Mouse (Mus musculus): ENCODE data around the gene Pard6b. TPM values are rescaled to one million over a fixed set of nuclear protein-coding genes. Genes with fewer than 3 reads are reported as not detected.

The Pard6b gene
- polyA plus RNA-seq, 1 experiment from 2014 or later = 7.5 TPM

- Histone ChIP-seq H3K4me2 (no peak overlapping the region), H3K9me3 (no peaks in the 10 kb centered on the region), H3K36me3 (replicated peaks) (no peaks in the 10 kb centered on the region), H3K4me3 (no peak overlapping the region), H3K4me1 (peaks cover 17% of the 10 kb centered on the region), H3K27ac (no peak overlapping the region), H3K27me3 (replicated peaks) (peaks cover 4% of the 10 kb centered on the region; the same call in 1 of the 2 replicates), H3K9ac (no peak overlapping the region)
- 77% methylated on average over 12 of the region's 12 CpGs for WGBS
- ATAC-seq (replicated peaks) = no peak
These were observed 38.3 kb downstream of the Pard6b start for GRCm38 (mm10) chr2:168119123-168119522.

- Histone ChIP-seq H3K9me3 (no peaks in the 10 kb centered on the region), H3K36me3 (replicated peaks) (no peaks in the 10 kb centered on the region), H3K4me2 (no peak overlapping the region), H3K4me1 (peaks cover 10% of the 10 kb centered on the region), H3K27me3 (replicated peaks) (peaks cover 4% of the 10 kb centered on the region; the same call in 1 of the 2 replicates), H3K27ac (no peak overlapping the region), H3K4me3 (no peak overlapping the region), H3K9ac (no peak overlapping the region)
- 89% methylated on average over 4 of the region's 4 CpGs for WGBS
- no peak for ATAC-seq (replicated peaks)
These were observed 40.1 kb downstream of the Pard6b start for GRCm38 (mm10) chr2:168120906-168121305.

GRCm38 (mm10) chr2:168123652-168124051 lies 42.8 kb downstream of the Pard6b start:
- H3K9ac ChIP-seq = no peak overlapping the region
- no peaks in the 10 kb centered on the region for H3K9me3 ChIP-seq
- no peaks in the 10 kb centered on the region for H3K27me3 ChIP-seq (replicated peaks)
- no peak overlapping the region for H3K4me2 ChIP-seq
- no peaks in the 10 kb centered on the region for H3K36me3 ChIP-seq (replicated peaks)
- WGBS = 88% methylated on average over 6 of the region's 6 CpGs
- H3K4me3 ChIP-seq = no peak overlapping the region
- H3K27ac ChIP-seq = no peak overlapping the region
- ATAC-seq (replicated peaks) = no peak
- H3K4me1 ChIP-seq = peaks cover 8% of the 10 kb centered on the region; the same call in 1 of the 2 replicates

- Histone ChIP-seq H3K27me3 (replicated peaks) (no peaks in the 10 kb centered on the region), H3K4me2 (no peak overlapping the region), H3K4me3 (no peak overlapping the region), H3K4me1 (peaks cover 8% of the 10 kb centered on the region; the same call in 1 of the 2 replicates), H3K36me3 (replicated peaks) (no peaks in the 10 kb centered on the region), H3K27ac (no peak overlapping the region), H3K9ac (no peak overlapping the region), H3K9me3 (no peaks in the 10 kb centered on the region)
- 25% methylated on average over 11 of the region's 11 CpGs for WGBS
- ATAC-seq (replicated peaks) = no peak
These were observed 44.7 kb downstream of the Pard6b start for GRCm38 (mm10) chr2:168125288-168126089.

- Histone ChIP-seq H3K9ac (no peak overlapping the region), H3K4me3 (no peak overlapping the region), H3K4me1 (peaks cover 8% of the 10 kb centered on the region; the same call in 1 of the 2 replicates), H3K9me3 (no peaks in the 10 kb centered on the region), H3K27me3 (replicated peaks) (no peaks in the 10 kb centered on the region), H3K36me3 (replicated peaks) (no peaks in the 10 kb centered on the region), H3K27ac (peak overlapping the region; percentile 61), H3K4me2 (peak overlapping the region; percentile 8; the same call in 1 of the 2 replicates)
- WGBS = 49% methylated on average over 14 of the region's 14 CpGs
- ATAC-seq (replicated peaks) = no peak
These were observed 47.0 kb downstream of the Pard6b start for GRCm38 (mm10) chr2:168127767-168128166.

- Histone ChIP-seq H3K4me1 (peaks cover 8% of the 10 kb centered on the region; the same call in 1 of the 2 replicates), H3K9ac (no peak overlapping the region), H3K9me3 (no peaks in the 10 kb centered on the region), H3K27me3 (replicated peaks) (no peaks in the 10 kb centered on the region), H3K4me3 (no peak overlapping the region), H3K4me2 (peak overlapping the region; percentile 8; the same call in 1 of the 2 replicates), H3K27ac (peak overlapping the region; percentile 61; the same call in 1 of the 2 replicates), H3K36me3 (replicated peaks) (no peaks in the 10 kb centered on the region)
- WGBS = 11% methylated on average over 12 of the region's 14 CpGs
- peak; percentile 85 for ATAC-seq (replicated peaks)
These were observed 47.5 kb downstream of the Pard6b start for GRCm38 (mm10) chr2:168128211-168128859.

GRCm38 (mm10) chr2:168130046-168130445 lies 49.2 kb downstream of the Pard6b start:
- Histone ChIP-seq H3K36me3 (replicated peaks) (no peaks in the 10 kb centered on the region), H3K27me3 (replicated peaks) (no peaks in the 10 kb centered on the region), H3K27ac (no peak overlapping the region), H3K4me2 (no peak overlapping the region), H3K4me3 (no peak overlapping the region), H3K4me1 (peaks cover 8% of the 10 kb centered on the region; the same call in 1 of the 2 replicates), H3K9ac (no peak overlapping the region), H3K9me3 (no peaks in the 10 kb centered on the region)
- WGBS = 88% methylated on average over 3 of the region's 3 CpGs
- ATAC-seq (replicated peaks) = no peak

GRCm38 (mm10) chr2:168137161-168137560 lies 56.4 kb downstream of the Pard6b start:
- H3K27me3 ChIP-seq (replicated peaks) = no peaks in the 10 kb centered on the region
- H3K4me3 ChIP-seq = no peak overlapping the region
- no peaks in the 10 kb centered on the region for H3K9me3 ChIP-seq
- ATAC-seq (replicated peaks) = no peak
- H3K4me1 ChIP-seq = no peaks in the 10 kb centered on the region
- no peak overlapping the region for H3K27ac ChIP-seq
- H3K36me3 ChIP-seq (replicated peaks) = no peaks in the 10 kb centered on the region
- no peak overlapping the region for H3K4me2 ChIP-seq
- WGBS = 60% methylated on average over 15 of the region's 15 CpGs
- H3K9ac ChIP-seq = no peak overlapping the region

- Histone ChIP-seq H3K27ac (0 out of 2 replicates have a peak overlapping the region, but pooled peaks have one; percentile 27), H3K4me1 (peaks cover 5% of the 10 kb centered on the region; the same call in 1 of the 2 replicates), H3K9me3 (no peaks in the 10 kb centered on the region), H3K4me3 (no peak overlapping the region), H3K27me3 (replicated peaks) (no peaks in the 10 kb centered on the region), H3K36me3 (replicated peaks) (no peaks in the 10 kb centered on the region), H3K9ac (no peak overlapping the region), H3K4me2 (no peak overlapping the region)
- peak; percentile 67 for ATAC-seq (replicated peaks)
- 25% methylated on average over 5 of the region's 5 CpGs for WGBS
These were observed 63.0 kb downstream of the Pard6b start for GRCm38 (mm10) chr2:168143794-168144193.

GRCm38 (mm10) chr2:168145437-168145836 lies 64.6 kb downstream of the Pard6b start:
- H3K27me3 ChIP-seq (replicated peaks) = no peaks in the 10 kb centered on the region
- no peaks in the 10 kb centered on the region for H3K9me3 ChIP-seq
- H3K4me1 ChIP-seq = peaks cover 5% of the 10 kb centered on the region; the same call in 1 of the 2 replicates
- WGBS = 76% methylated on average over 2 of the region's 2 CpGs
- no peak overlapping the region for H3K4me2 ChIP-seq
- H3K4me3 ChIP-seq = no peak overlapping the region
- no peak overlapping the region for H3K9ac ChIP-seq
- no peak for ATAC-seq (replicated peaks)
- no peaks in the 10 kb centered on the region for H3K36me3 ChIP-seq (replicated peaks)
- no peak overlapping the region for H3K27ac ChIP-seq

GRCm38 (mm10) chr2:168147722-168148432 lies 67.1 kb downstream of the Pard6b start:
- Histone ChIP-seq H3K9ac (no peak overlapping the region), H3K9me3 (no peaks in the 10 kb centered on the region), H3K4me2 (no peak overlapping the region), H3K4me3 (no peak overlapping the region), H3K27me3 (replicated peaks) (no peaks in the 10 kb centered on the region), H3K36me3 (replicated peaks) (no peaks in the 10 kb centered on the region), H3K4me1 (peaks cover 5% of the 10 kb centered on the region; the same call in 1 of the 2 replicates), H3K27ac (no peak overlapping the region)
- WGBS = 69% methylated on average over 22 of the region's 22 CpGs
- no peak for ATAC-seq (replicated peaks)

GRCm38 (mm10) chr2:168149241-168149640 lies 68.4 kb downstream of the Pard6b start:
- no peak for ATAC-seq (replicated peaks)
- Histone ChIP-seq H3K9ac (no peak overlapping the region), H3K4me3 (no peak overlapping the region), H3K9me3 (no peaks in the 10 kb centered on the region), H3K27me3 (replicated peaks) (no peaks in the 10 kb centered on the region), H3K4me2 (no peak overlapping the region), H3K4me1 (peaks cover 1% of the 10 kb centered on the region), H3K27ac (no peak overlapping the region), H3K36me3 (replicated peaks) (no peaks in the 10 kb centered on the region)
- WGBS = 91% methylated on average over 8 of the region's 8 CpGs

Measured in midbrain, embryonic 15.5 days (tissue).